Mouse (Mus musculus): Measurements from ENCODE around the gene Ms4a15.

GRCm38 (mm10) chr19:10959085-10959977, 33.7 kb downstream of the Ms4a15 start:
- TF ChIP-seq POLR2A (IDR thresholded peaks at IDR 0.05; ENCODE audit: low read depth, low read length) (no peak), CTCF (IDR thresholded peaks at IDR 0.05; ENCODE audit: extremely low read depth, insufficient read length, insufficient replicate concordance, low read depth, low read length) (peak; percentile 20; the same call in 1 of the 2 replicates)

Data from small intestine, adult 2 months (tissue).